Mouse (Mus musculus): Measurements from ENCODE around the gene Nxph3. TPM values are rescaled to one million over a fixed set of nuclear protein-coding genes. Genes with fewer than 3 reads are reported as not detected.

The Nxph3 gene
- total and polyA plus RNA-seq, 3 experiments, result 0.05 TPM; not detected in 2

DNA sequence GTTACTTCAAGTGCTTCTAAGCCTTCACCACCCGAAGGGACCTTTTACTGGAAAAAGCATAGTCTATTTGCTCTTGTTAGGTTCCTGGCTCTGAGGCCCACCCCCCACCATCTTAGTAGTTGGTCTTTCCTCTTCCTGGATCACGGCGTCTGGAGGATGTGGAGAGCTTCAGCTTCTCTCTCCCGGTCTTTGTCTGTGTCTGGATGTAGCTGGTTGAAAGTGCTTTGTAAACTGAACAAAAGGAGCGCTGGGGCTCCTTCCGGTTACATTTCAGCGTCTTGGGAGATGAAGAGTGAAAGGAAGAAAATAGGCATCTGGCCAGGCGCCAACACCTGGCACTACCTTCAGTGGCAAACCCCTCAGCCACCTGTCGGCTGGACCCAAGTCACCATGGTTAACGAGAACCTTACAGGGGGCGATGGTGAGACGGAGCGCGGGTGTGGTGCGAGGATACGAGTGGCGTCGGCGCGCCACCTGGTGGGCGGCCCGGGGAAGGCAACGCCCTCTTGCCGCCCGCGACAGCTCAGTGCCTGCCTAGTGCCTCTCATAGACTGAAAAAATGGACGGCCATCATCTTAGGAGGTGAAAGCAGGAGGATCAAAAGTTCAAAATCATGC, 6.2 kb upstream of the Nxph3 start:
- Histone ChIP-seq H3K4me1 (ENCODE audit: insufficient read depth, low read depth, low read length) (peaks cover 20% of the 10 kb centered on the region), H3K4me3 (ENCODE audit: low read depth, low read length) (peak overlapping the region; percentile 64; the same call in 1 of the 2 replicates), H3K27me3 (ENCODE audit: insufficient read depth, low read length) (peaks cover 56% of the 10 kb centered on the region), H3K36me3 (replicated peaks) (no peaks in the 10 kb centered on the region), H3K9me3 (replicated peaks) (no peaks in the 10 kb centered on the region)
- TF ChIP-seq GATA2 (IDR thresholded peaks at IDR 0.05; ENCODE audit: borderline replicate concordance, low read depth, low read length) (no peak), CTCF (IDR thresholded peaks at IDR 0.05; ENCODE audit: low read depth, low read length) (peak; percentile 96)
- ATAC-seq (ENCODE audit: extremely low read depth, insufficient number of reproducible peaks, low FRiP score, poor library complexity, severe bottlenecking) (no peak), DNase-seq (ENCODE audit: low spot score) (peak; percentile 82)

DNA sequence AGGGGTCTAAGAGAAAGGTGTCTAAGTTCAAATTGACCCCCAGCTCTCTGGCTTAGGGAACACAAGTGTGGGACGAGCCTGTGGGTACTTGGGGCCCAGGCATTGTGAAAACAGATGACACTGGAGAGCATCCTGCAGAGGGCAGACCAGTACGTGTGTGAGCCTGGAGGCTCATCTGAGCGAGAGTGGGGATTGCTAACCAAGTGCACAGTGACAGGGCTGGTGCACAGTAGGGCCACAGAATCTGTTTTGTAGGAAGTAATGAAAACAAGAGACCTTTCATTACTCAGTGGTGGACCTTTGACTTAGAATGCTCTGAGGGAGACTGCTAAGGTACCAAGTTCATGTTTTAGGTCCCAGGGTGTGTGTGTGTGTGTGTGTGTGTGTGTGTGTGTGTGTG, 5.6 kb upstream of the Nxph3 start:
- Histone ChIP-seq H3K4me3 (ENCODE audit: low read depth, low read length) (no peak overlapping the region; the same call in 1 of the 2 replicates), H3K36me3 (replicated peaks) (no peaks in the 10 kb centered on the region), H3K9me3 (replicated peaks) (no peaks in the 10 kb centered on the region), H3K4me1 (ENCODE audit: insufficient read depth, low read depth, low read length) (peaks cover 20% of the 10 kb centered on the region), H3K27me3 (ENCODE audit: insufficient read depth, low read length) (peaks cover 59% of the 10 kb centered on the region)
- no peak for ATAC-seq (ENCODE audit: extremely low read depth, insufficient number of reproducible peaks, low FRiP score, poor library complexity, severe bottlenecking)
- DNase-seq (ENCODE audit: low spot score), result no peak
- TF ChIP-seq CTCF (IDR thresholded peaks at IDR 0.05; ENCODE audit: low read depth, low read length) (no peak), POLR2AphosphoS5 (IDR thresholded peaks at IDR 0.05; ENCODE audit: insufficient replicate concordance, low read depth, low read length) (no peak), TAL1 (conservative IDR thresholded peaks at IDR 0.05; ENCODE audit: low read depth, low read length) (no peak), GATA1 (IDR thresholded peaks at IDR 0.05; ENCODE audit: borderline replicate concordance, low read length) (no peak), GATA2 (IDR thresholded peaks at IDR 0.05; ENCODE audit: borderline replicate concordance, low read depth, low read length) (no peak)

DNA sequence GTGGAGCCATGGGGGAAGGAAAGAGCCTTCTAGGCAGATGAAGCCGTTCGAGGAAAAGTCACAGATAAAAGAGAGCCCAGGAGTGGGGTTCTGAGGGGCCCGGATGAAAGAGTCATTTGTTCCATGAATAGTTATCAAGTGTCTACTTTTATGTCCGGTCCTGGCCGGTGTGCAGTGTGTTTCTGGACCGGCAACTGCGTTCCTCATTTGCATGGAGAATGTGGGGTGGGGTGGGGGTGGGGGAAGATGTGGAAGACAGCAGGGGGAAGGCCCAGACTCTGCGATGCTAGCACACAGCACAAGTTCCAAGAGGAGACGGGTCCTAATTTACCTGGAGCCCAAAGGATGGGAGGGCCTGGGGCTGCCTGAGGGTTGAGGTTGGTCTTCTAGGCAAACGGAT, 4.9 kb upstream of the Nxph3 start:
- TF ChIP-seq CTCF (IDR thresholded peaks at IDR 0.05; ENCODE audit: low read depth, low read length) (no peak), GATA1 (IDR thresholded peaks at IDR 0.05; ENCODE audit: borderline replicate concordance, low read length) (no peak), POLR2AphosphoS5 (IDR thresholded peaks at IDR 0.05; ENCODE audit: insufficient replicate concordance, low read depth, low read length) (no peak), GATA2 (IDR thresholded peaks at IDR 0.05; ENCODE audit: borderline replicate concordance, low read depth, low read length) (no peak), TAL1 (conservative IDR thresholded peaks at IDR 0.05; ENCODE audit: low read depth, low read length) (no peak)
- Histone ChIP-seq H3K36me3 (replicated peaks) (no peaks in the 10 kb centered on the region), H3K27me3 (ENCODE audit: insufficient read depth, low read length) (peaks cover 57% of the 10 kb centered on the region), H3K4me1 (ENCODE audit: insufficient read depth, low read depth, low read length) (peaks cover 24% of the 10 kb centered on the region), H3K4me3 (ENCODE audit: low read depth, low read length) (no peak overlapping the region), H3K9me3 (replicated peaks) (no peaks in the 10 kb centered on the region)
- no peak for ATAC-seq (ENCODE audit: extremely low read depth, insufficient number of reproducible peaks, low FRiP score, poor library complexity, severe bottlenecking)
- DNase-seq (ENCODE audit: low spot score), result no peak

DNA sequence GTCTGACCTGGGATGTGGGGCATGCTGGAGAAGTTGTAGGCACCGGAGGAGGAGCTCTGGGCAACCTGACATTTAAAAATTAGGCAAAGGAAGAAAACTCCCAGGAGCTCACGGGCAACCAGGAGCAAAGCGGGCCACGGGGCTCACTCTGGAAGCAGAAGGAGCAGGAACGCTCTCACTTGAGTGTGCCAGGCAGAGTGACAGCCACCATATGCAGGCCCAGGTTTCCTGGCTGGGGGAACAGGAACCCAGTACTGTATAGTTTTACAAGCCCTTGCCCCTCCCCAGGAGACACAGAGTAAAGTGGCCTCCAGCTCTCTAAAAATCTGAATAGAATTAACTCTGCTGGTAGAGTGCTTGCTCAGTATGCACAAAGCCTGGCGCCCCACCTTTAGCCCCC, 2.8 kb upstream of the Nxph3 start:
- no peaks in the 10 kb centered on the region for H3K9me3 ChIP-seq (replicated peaks)
- H3K4me1 ChIP-seq (ENCODE audit: insufficient read depth, low read depth, low read length), result peaks cover 28% of the 10 kb centered on the region
- DNase-seq (ENCODE audit: low spot score) (no peak), ATAC-seq (ENCODE audit: extremely low read depth, insufficient number of reproducible peaks, low FRiP score, poor library complexity, severe bottlenecking) (no peak)
- no peak for TF ChIP-seq CTCF (IDR thresholded peaks at IDR 0.05; ENCODE audit: low read depth, low read length)
- no peak for TF ChIP-seq GATA2 (IDR thresholded peaks at IDR 0.05; ENCODE audit: borderline replicate concordance, low read depth, low read length)
- no peak for TF ChIP-seq GATA1 (IDR thresholded peaks at IDR 0.05; ENCODE audit: borderline replicate concordance, low read length)
- no peak for TF ChIP-seq TAL1 (conservative IDR thresholded peaks at IDR 0.05; ENCODE audit: low read depth, low read length)
- no peak for TF ChIP-seq POLR2AphosphoS5 (IDR thresholded peaks at IDR 0.05; ENCODE audit: insufficient replicate concordance, low read depth, low read length)
- H3K27me3 ChIP-seq (ENCODE audit: insufficient read depth, low read length), result peaks cover 63% of the 10 kb centered on the region
- H3K4me3 ChIP-seq (ENCODE audit: low read depth, low read length), result no peak overlapping the region
- no peaks in the 10 kb centered on the region for H3K36me3 ChIP-seq (replicated peaks)

DNA sequence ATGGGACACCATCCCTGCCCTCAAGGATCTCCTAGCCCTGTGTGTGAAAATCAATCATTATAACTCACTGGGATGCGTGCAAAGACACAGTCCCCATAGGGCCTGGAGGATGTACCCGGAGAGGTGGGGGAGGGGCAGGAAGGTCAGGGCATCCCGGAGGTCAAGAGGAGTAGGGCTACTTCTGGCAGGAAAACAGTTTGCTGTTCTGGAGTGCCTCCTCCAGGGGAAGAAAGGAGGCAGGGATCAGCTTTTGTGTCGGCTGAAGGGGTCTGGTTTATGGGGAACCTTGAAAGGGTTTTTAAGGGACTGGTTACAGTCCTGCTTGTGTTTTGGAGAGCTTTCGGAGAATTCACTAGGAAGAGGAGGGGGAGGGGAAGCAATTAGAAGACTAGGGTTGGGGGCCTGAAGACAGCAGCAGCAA, 2.1 kb upstream of the Nxph3 start:
- H3K36me3 ChIP-seq (replicated peaks), result no peaks in the 10 kb centered on the region
- peaks cover 25% of the 10 kb centered on the region for H3K4me1 ChIP-seq (ENCODE audit: insufficient read depth, low read depth, low read length)
- ATAC-seq (ENCODE audit: extremely low read depth, insufficient number of reproducible peaks, low FRiP score, poor library complexity, severe bottlenecking), result no peak
- peaks cover 65% of the 10 kb centered on the region for H3K27me3 ChIP-seq (ENCODE audit: insufficient read depth, low read length)
- no peak for DNase-seq (ENCODE audit: low spot score)
- H3K9me3 ChIP-seq (replicated peaks), result no peaks in the 10 kb centered on the region
- no peak overlapping the region for H3K4me3 ChIP-seq (ENCODE audit: low read depth, low read length)
- TF ChIP-seq CTCF (IDR thresholded peaks at IDR 0.05; ENCODE audit: low read depth, low read length) (no peak), GATA1 (IDR thresholded peaks at IDR 0.05; ENCODE audit: borderline replicate concordance, low read length) (no peak), TAL1 (conservative IDR thresholded peaks at IDR 0.05; ENCODE audit: low read depth, low read length) (no peak), GATA2 (IDR thresholded peaks at IDR 0.05; ENCODE audit: borderline replicate concordance, low read depth, low read length) (no peak), POLR2AphosphoS5 (IDR thresholded peaks at IDR 0.05; ENCODE audit: insufficient replicate concordance, low read depth, low read length) (no peak)

DNA sequence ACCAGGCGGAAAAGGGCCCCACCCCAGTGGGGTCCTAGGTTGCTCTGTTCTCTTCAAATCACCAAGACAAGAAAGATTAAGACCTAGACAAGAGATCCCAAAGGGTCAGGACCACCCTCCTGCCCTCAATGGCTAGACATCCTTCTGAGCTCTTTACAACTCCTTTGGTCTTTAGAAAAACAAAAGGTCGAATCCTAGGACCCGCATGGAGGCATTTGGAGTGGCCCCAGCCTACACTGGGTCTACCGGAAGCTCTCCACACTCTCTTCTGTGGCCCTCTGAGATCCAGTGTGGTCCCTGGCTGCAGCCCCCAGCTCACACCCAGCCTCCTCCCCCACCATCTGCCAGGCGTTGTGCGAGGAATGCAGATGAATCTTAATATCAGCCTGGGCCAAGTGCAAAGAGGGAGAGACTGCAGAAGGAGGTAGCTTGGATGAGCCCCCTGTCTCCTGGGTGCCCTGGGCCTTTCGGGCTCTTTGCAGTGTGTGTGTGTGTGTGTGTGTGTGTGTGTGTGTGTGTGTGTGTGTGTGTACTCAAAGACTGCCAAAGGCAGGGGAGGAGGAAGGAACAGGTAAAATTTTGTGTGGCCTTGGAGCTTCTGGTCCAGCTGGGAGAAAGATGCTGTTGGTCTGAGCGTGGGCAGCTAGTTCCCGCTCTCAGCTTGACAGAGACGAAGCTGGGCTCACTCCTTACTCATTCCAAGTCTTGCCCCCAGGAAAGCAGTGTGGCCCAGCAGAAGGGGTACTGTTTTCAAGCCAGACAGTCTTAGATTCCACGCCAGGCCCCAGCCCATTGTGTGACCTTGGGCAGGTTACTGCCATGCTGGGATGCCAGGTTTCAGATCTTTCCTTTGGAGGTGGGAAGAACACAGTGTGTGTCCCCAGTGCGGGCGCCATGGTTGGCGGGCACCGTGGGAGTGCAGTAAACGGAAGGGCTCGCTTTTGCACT, 1.3 kb upstream of the Nxph3 start:
- Histone ChIP-seq H3K36me3 (replicated peaks) (no peaks in the 10 kb centered on the region), H3K4me3 (ENCODE audit: low read depth, low read length) (no peak overlapping the region), H3K4me1 (ENCODE audit: insufficient read depth, low read depth, low read length) (peaks cover 16% of the 10 kb centered on the region), H3K9me3 (replicated peaks) (no peaks in the 10 kb centered on the region), H3K27me3 (ENCODE audit: insufficient read depth, low read length) (peaks cover 68% of the 10 kb centered on the region)
- ATAC-seq (ENCODE audit: extremely low read depth, insufficient number of reproducible peaks, low FRiP score, poor library complexity, severe bottlenecking), result no peak
- TF ChIP-seq TAL1 (conservative IDR thresholded peaks at IDR 0.05; ENCODE audit: low read depth, low read length) (no peak), POLR2AphosphoS5 (IDR thresholded peaks at IDR 0.05; ENCODE audit: insufficient replicate concordance, low read depth, low read length) (no peak), GATA1 (IDR thresholded peaks at IDR 0.05; ENCODE audit: borderline replicate concordance, low read length) (no peak), CTCF (IDR thresholded peaks at IDR 0.05; ENCODE audit: low read depth, low read length) (no peak), GATA2 (IDR thresholded peaks at IDR 0.05; ENCODE audit: borderline replicate concordance, low read depth, low read length) (no peak)
- no peak for DNase-seq (ENCODE audit: low spot score)

All from G1E (cell line).